Mouse (Mus musculus): ENCODE results near the gene 1190002N15Rik. TPM values are rescaled to one million over a fixed set of nuclear protein-coding genes. Genes with fewer than 3 reads are reported as not detected.

1190002N15Rik gene
- total and polyA plus RNA-seq, 3 experiments: 4.7 to 8.8 TPM; not detected in 1

DNA sequence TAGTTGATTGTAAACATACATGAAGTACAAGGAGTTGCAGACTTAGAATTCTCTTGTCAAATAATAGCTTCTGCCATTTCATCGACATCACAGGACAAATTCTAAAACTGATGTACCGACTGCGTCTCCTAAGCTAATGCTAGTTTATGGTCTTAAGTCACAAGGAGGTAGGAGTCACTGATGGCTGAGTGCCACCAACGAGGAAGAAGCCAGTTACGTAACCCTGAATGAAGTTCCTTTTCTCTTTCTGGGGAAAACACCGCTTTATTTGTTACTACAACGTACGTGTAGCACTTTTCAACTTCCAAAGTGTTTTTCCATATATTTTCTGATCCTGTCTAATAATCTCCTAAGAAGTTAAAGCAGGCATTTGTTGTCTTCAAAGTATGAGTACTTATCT, 25.6 kb downstream of the 1190002N15Rik start:
- no peak overlapping the region for H3K27ac ChIP-seq (ENCODE audit: control insufficient read depth, low read depth, low read length)
- no peaks in the 10 kb centered on the region for H3K9me3 ChIP-seq (replicated peaks; ENCODE audit: insufficient read depth, low read length)
- H3K27me3 ChIP-seq (ENCODE audit: control insufficient read depth in 1 of 2, insufficient read depth in 2 of 2, low read length in 2 of 2): no peaks in the 10 kb centered on the region
- TF ChIP-seq EP300 (IDR thresholded peaks at IDR 0.05; ENCODE audit: low read depth in 1 of 2, low read length in 2 of 2): no peak
- TF ChIP-seq BHLHE40 (IDR thresholded peaks at IDR 0.05; ENCODE audit: borderline replicate concordance, low read depth, low read length): no peak
- no peak for TF ChIP-seq RCOR1 (IDR thresholded peaks at IDR 0.05; ENCODE audit: low read depth, low read length)
- no peak for TF ChIP-seq MAZ (IDR thresholded peaks at IDR 0.05; ENCODE audit: low read depth, low read length)
- TF ChIP-seq ZMIZ1 (IDR thresholded peaks at IDR 0.05; ENCODE audit: low read depth, low read length): no peak
- no peak for TF ChIP-seq CHD2 (IDR thresholded peaks at IDR 0.05; ENCODE audit: low read length)
- TF ChIP-seq GABPA (IDR thresholded peaks at IDR 0.05; ENCODE audit: low read depth, low read length): no peak
- no peak for TF ChIP-seq ZC3H11A (IDR thresholded peaks at IDR 0.05; ENCODE audit: low read depth, low read length)
- TF ChIP-seq CHD1 (IDR thresholded peaks at IDR 0.05; ENCODE audit: low read depth, low read length): no peak
- no peak for TF ChIP-seq MYB (IDR thresholded peaks at IDR 0.05; ENCODE audit: low read depth, low read length)
- TF ChIP-seq POLR2AphosphoS5 (IDR thresholded peaks at IDR 0.05; ENCODE audit: borderline replicate concordance, low read depth, low read length): no peak
- TF ChIP-seq JUND (IDR thresholded peaks at IDR 0.05; ENCODE audit: low read depth, low read length): no peak
- TF ChIP-seq MEF2A (IDR thresholded peaks at IDR 0.05; ENCODE audit: extremely low read depth, insufficient replicate concordance, low read depth, low read length, poor library complexity, severe bottlenecking): no peak
- TF ChIP-seq CTCF (IDR thresholded peaks at IDR 0.05 in 2 of 3, conservative IDR thresholded peaks at IDR 0.05 in 1 of 3; ENCODE audit: control insufficient read depth in 1 of 3, insufficient read depth in 1 of 3, low read depth in 2 of 3, low read length in 3 of 3, poor library complexity in 1 of 3, severe bottlenecking in 1 of 3): no peak
- no peak for TF ChIP-seq ETS1 (IDR thresholded peaks at IDR 0.05; ENCODE audit: low read depth, low read length)
- TF ChIP-seq MXI1 (IDR thresholded peaks at IDR 0.05; ENCODE audit: low read depth, low read length): no peak
- no peak for TF ChIP-seq ZKSCAN1 (IDR thresholded peaks at IDR 0.05; ENCODE audit: low read depth, low read length)
- no peak for TF ChIP-seq NRF1 (IDR thresholded peaks at IDR 0.05; ENCODE audit: insufficient read depth, low read depth, low read length, poor library complexity, severe bottlenecking)
- no peaks in the 10 kb centered on the region for H3K79me2 ChIP-seq (ENCODE audit: control insufficient read depth, insufficient read depth, low read length, poor library complexity)
- 0 out of 4 replicates have a peak, but pooled peaks cover 0 to 2% of the 10 kb centered on the region in 2 experiments for H3K4me1 ChIP-seq (ENCODE audit: control insufficient read depth in 1 of 2, insufficient read depth in 2 of 2, low read length in 2 of 2)
- DNase-seq (ENCODE audit: low read depth, low spot score): no peak
- no peak overlapping the region for H3K9ac ChIP-seq (ENCODE audit: control insufficient read depth, low read depth, low read length, poor library complexity, severe bottlenecking)
- no peaks in the 10 kb centered on the region for H3K36me3 ChIP-seq (ENCODE audit: control insufficient read depth in 1 of 2, insufficient read depth in 2 of 2, low read length in 2 of 2)
- no peak overlapping the region for H3K4me3 ChIP-seq (ENCODE audit: control insufficient read depth in 1 of 2, insufficient read depth in 1 of 2, low read depth in 2 of 2, low read length in 2 of 2)

DNA sequence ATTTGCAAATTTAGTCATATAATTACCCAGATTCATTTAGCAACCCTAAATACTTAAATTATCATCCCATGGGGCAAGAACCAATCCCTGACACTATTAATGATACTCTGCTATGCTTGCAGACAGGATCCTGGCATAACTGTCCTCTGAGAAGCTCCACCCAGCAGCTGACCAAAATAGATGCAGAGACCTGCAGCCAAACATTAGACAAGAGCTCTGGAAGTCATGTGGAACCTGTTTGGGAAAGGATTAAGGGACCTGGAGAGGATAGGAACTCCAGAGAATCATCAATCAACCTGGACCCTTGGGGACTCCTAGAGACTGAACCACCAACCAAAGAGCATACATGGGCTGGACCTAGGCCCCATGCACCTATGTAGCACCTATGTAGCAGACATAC, 26.7 kb downstream of the 1190002N15Rik start:
- H3K36me3 ChIP-seq (ENCODE audit: control insufficient read depth in 1 of 2, insufficient read depth in 2 of 2, low read length in 2 of 2): no peaks in the 10 kb centered on the region
- TF ChIP-seq ZMIZ1 (IDR thresholded peaks at IDR 0.05; ENCODE audit: low read depth, low read length) (no peak), NRF1 (IDR thresholded peaks at IDR 0.05; ENCODE audit: insufficient read depth, low read depth, low read length, poor library complexity, severe bottlenecking) (no peak), ZKSCAN1 (IDR thresholded peaks at IDR 0.05; ENCODE audit: low read depth, low read length) (no peak), TCF12 (IDR thresholded peaks at IDR 0.05; ENCODE audit: low read depth, low read length) (no peak), CHD1 (IDR thresholded peaks at IDR 0.05; ENCODE audit: low read depth, low read length) (no peak), MYB (IDR thresholded peaks at IDR 0.05; ENCODE audit: low read depth, low read length) (no peak), EP300 (IDR thresholded peaks at IDR 0.05; ENCODE audit: low read depth in 1 of 2, low read length in 2 of 2) (no peak), MEF2A (IDR thresholded peaks at IDR 0.05; ENCODE audit: extremely low read depth, insufficient replicate concordance, low read depth, low read length, poor library complexity, severe bottlenecking) (no peak), SMC3 (IDR thresholded peaks at IDR 0.05; ENCODE audit: low read depth, low read length) (no peak), SIN3A (IDR thresholded peaks at IDR 0.05; ENCODE audit: low read length) (no peak), GATA1 (IDR thresholded peaks at IDR 0.05; ENCODE audit: low read depth, low read length) (no peak), MAFK (IDR thresholded peaks at IDR 0.05; ENCODE audit: borderline replicate concordance, low read depth, low read length) (no peak), ELF1 (IDR thresholded peaks at IDR 0.05; ENCODE audit: low read depth, low read length) (no peak), BHLHE40 (IDR thresholded peaks at IDR 0.05; ENCODE audit: borderline replicate concordance, low read depth, low read length) (no peak), POLR2A (IDR thresholded peaks at IDR 0.05; ENCODE audit: control insufficient read depth in 1 of 2, insufficient read depth in 1 of 2, low read depth in 1 of 2, low read length in 2 of 2, poor library complexity in 1 of 2) (no peak), KAT2A (conservative IDR thresholded peaks at IDR 0.05; ENCODE audit: low read depth, low read length) (no peak), UBTF (IDR thresholded peaks at IDR 0.05; ENCODE audit: borderline replicate concordance, insufficient read depth, low read depth, low read length) (no peak), CTCF (IDR thresholded peaks at IDR 0.05 in 2 of 3, conservative IDR thresholded peaks at IDR 0.05 in 1 of 3; ENCODE audit: control insufficient read depth in 1 of 3, insufficient read depth in 1 of 3, low read depth in 2 of 3, low read length in 3 of 3, poor library complexity in 1 of 3, severe bottlenecking in 1 of 3) (no peak), TAL1 (IDR thresholded peaks at IDR 0.05; ENCODE audit: low read length) (no peak), ETS1 (IDR thresholded peaks at IDR 0.05; ENCODE audit: low read depth, low read length) (no peak)
- H3K9me3 ChIP-seq (replicated peaks; ENCODE audit: insufficient read depth, low read length): no peaks in the 10 kb centered on the region
- H3K27ac ChIP-seq (ENCODE audit: control insufficient read depth, low read depth, low read length): no peak overlapping the region
- no peaks in the 10 kb centered on the region for H3K79me2 ChIP-seq (ENCODE audit: control insufficient read depth, insufficient read depth, low read length, poor library complexity)
- no peak overlapping the region for H3K4me3 ChIP-seq (ENCODE audit: control insufficient read depth in 1 of 2, insufficient read depth in 1 of 2, low read depth in 2 of 2, low read length in 2 of 2)
- 0 out of 4 replicates have a peak, but pooled peaks cover 0 to 4% of the 10 kb centered on the region in 2 experiments for H3K4me1 ChIP-seq (ENCODE audit: control insufficient read depth in 1 of 2, insufficient read depth in 2 of 2, low read length in 2 of 2)
- DNase-seq (ENCODE audit: low read depth, low spot score): no peak
- H3K9ac ChIP-seq (ENCODE audit: control insufficient read depth, low read depth, low read length, poor library complexity, severe bottlenecking): no peak overlapping the region
- H3K27me3 ChIP-seq (ENCODE audit: control insufficient read depth in 1 of 2, insufficient read depth in 2 of 2, low read length in 2 of 2): no peaks in the 10 kb centered on the region

Data from MEL (cell line).